ENCODE assay signal across 11 mouse cellular contexts in genomic region chr5:98410060-98410459, GRCm38 (mm10).
DNase-seq lines count a peak whose midpoint lies in the region; ATAC-seq and TF ChIP-seq lines count a peak whose summit lies in the region.
"Had no signal": no experiment of that assay in that cellular context is flagged by ENCODE, and none has a peak within 500 bp of the region (broad histone marks: within the 10 kb centered on the region; RNA-seq: fewer than 3 reads in every experiment).

No protein-coding gene starts in this region.

- H3K27me3 ChIP-seq in cerebellum, adult 2 months (ENCODE audit: control insufficient read depth, insufficient read depth, low read length), result no peaks in the 10 kb centered on the region
- H3K27me3 ChIP-seq: limb, embryonic 13.5 days; neural tube, embryonic 12.5 days had no signal

- no peak for ATAC-seq in megakaryocyte-erythroid progenitor cell, adult 5-6 weeks (replicated peaks; ENCODE audit: low FRiP score, low TSS enrichment, poor library complexity, severe bottlenecking)

- no peak overlapping the region for H3K4me3 ChIP-seq in cerebellum, adult 2 months (replicated peaks; ENCODE audit: insufficient read depth, low read depth, low read length)
- no peak overlapping the region for H3K4me3 ChIP-seq in left cerebral cortex, adult 2 months
- H3K4me3 ChIP-seq: limb, embryonic 13.5 days; neural tube, embryonic 12.5 days had no signal

- DNase-seq in cerebellum, adult 9-10 months, result peak; percentile 0
- no peak for DNase-seq in cerebellum, adult 2 months
- no peak for DNase-seq in left cerebral cortex, adult 2 months (ENCODE audit: extremely low spot score in 1 of 2, low spot score in 2 of 2)
- no peak for DNase-seq in left cerebral cortex, postnatal 25 days (ENCODE audit: low spot score in 2 of 2)
- peak; percentile 2 for DNase-seq in Muller cell, postnatal 12 days (ENCODE audit: inconsistent ontology term)
- peak; percentile 13 to 63 for DNase-seq in kidney, postnatal 36 days
- DNase-seq in gastrocnemius, postnatal 10 days, result no peak
- DNase-seq: B cell, adult 2 months had no signal

- no peak for TF ChIP-seq POLR2A in cerebellum, adult 2 months (IDR thresholded peaks at IDR 0.05; ENCODE audit: borderline replicate concordance, insufficient read depth, low read length)

- no peak for TF ChIP-seq CTCF in cerebellum, adult 2 months (IDR thresholded peaks at IDR 0.05; ENCODE audit: borderline replicate concordance, insufficient read depth, low read depth, low read length)
- peak; percentile 50 for TF ChIP-seq CTCF in left cerebral cortex, adult 2 months (IDR thresholded peaks at IDR 0.05)

- 71% methylated on average over 2 of the region's 2 CpGs for WGBS in cerebellum, adult 2 months

- no peaks in the 10 kb centered on the region for H3K4me1 ChIP-seq in cerebellum, adult 2 months (ENCODE audit: control insufficient read depth, insufficient read depth, low read length)
- H3K4me1 ChIP-seq: limb, embryonic 13.5 days; neural tube, embryonic 12.5 days had no signal

- H3K27ac ChIP-seq in cerebellum, adult 2 months (ENCODE audit: insufficient read depth, low read length), result no peak overlapping the region
- no peak overlapping the region for H3K27ac ChIP-seq in left cerebral cortex, adult 2 months
- H3K27ac ChIP-seq: limb, embryonic 13.5 days; neural tube, embryonic 12.5 days had no signal

- intact Hi-C loops in left cerebral cortex, adult 2 months (cut with DNase I), result no loop called here
- intact Hi-C loops in left cerebral cortex, postnatal 25 days (cut with DNase I), result no loop called here

Comparison
In these comparisons a context has a peak if more than half of its experiments do, and no peak if none do; other contexts are left out.
1. DNase-seq: peak in cerebellum, adult 9-10 months (single experiment), Muller cell, postnatal 12 days (single experiment) and kidney, postnatal 36 days (2 of 2); none in cerebellum, adult 2 months (0 of 2), left cerebral cortex, adult 2 months (0 of 2), left cerebral cortex, postnatal 25 days (0 of 2) and gastrocnemius, postnatal 10 days (single experiment).